Mouse (Mus musculus) left cerebral cortex, adult 8-10 months (tissue): ENCODE measurements around the gene Nfatc4. TPM values are rescaled to one million over a fixed set of nuclear protein-coding genes. Genes with fewer than 3 reads are reported as not detected.

Experiments
- DNase-seq, 2 experiments: peaks; one replicate each; pipeline ENCODE4 v3.0.0; 2022; ENCODE audit warnings: low spot score in 2 of 2
- total RNA-seq, 4 experiments: library from RNA; stranded (reverse); gene quantifications; 2 replicates each; pipeline ENCODE4 v1.2.4; 2022

The Nfatc4 gene
- total RNA-seq, 4 experiments from 2014 or later, result 1.0 to 2.7 (median 2.1) TPM

DNA sequence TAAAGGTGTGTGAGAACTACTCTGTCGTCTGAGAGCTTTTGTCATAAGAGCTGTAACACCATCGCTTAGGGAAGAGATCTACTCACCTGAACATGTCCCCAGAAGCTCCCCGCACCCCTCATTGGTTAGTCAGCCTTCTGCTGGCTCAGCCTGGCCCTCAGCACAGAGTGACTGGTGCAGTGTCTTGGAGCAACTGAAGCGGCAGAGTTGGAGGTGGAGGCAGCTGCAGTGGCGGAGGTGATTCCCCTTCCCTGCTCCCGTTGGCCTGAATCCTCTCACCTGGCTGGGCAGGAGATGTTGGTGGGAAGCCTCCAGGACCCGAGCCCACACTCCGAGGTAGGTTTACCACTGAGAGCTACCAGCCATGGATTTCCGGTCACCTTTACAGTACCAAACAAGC lies 2.4 kb upstream of the Nfatc4 start:
- DNase-seq, result no peak

DNA sequence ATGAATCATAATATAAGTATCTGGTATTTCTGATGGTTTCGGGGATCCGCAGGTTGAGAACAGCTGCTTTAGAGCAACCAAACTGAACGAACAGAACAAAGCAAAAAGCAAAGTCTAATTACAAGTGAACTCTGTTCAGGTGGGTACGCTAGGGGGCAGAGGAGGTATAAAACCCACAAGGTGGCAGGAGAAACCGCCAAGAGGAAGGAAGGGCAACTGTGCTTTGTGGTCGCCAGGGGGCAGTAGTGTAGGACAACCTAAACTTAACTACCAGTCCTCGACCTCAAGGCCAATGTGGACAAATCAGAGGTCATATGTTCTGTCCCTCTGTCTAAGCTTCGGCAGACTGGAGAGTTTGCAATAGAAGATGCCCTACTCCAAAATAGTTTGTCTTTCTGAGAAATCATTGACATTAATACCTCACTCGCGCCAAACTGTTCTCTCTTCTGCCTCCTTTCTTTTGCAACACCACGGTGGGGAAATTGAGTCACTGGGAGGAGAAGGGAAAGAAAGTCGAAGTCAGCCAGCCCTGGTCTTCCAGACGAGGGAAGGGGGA lies 431 bp upstream of the Nfatc4 start:
- DNase-seq, result peak in 1 of 2 experiments; percentile 9

DNA sequence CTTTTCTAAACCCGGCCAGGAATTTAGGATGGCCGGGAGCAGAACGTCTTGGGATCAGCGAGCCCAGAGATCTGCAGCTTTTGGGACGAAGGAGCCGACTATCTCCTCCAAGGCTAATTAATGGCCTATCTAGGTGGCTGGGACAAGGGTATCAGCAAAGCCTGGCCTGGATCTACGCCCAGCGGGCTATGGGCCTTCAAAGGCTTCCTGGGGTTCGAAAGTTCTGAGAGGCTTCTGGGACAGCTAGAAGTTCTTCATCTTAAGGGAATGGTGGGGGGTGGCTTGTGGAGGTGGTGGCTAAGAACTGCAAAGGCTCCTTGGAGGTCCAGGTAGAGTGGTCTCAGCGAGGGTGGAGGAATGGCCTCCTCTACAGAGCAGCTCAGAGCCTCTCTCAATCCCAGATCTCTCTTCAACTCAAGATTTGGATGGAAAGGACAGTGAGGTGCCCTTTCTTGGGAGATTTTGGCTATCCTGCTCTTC lies 1.1 kb downstream of the Nfatc4 start:
- no peak for DNase-seq

DNA sequence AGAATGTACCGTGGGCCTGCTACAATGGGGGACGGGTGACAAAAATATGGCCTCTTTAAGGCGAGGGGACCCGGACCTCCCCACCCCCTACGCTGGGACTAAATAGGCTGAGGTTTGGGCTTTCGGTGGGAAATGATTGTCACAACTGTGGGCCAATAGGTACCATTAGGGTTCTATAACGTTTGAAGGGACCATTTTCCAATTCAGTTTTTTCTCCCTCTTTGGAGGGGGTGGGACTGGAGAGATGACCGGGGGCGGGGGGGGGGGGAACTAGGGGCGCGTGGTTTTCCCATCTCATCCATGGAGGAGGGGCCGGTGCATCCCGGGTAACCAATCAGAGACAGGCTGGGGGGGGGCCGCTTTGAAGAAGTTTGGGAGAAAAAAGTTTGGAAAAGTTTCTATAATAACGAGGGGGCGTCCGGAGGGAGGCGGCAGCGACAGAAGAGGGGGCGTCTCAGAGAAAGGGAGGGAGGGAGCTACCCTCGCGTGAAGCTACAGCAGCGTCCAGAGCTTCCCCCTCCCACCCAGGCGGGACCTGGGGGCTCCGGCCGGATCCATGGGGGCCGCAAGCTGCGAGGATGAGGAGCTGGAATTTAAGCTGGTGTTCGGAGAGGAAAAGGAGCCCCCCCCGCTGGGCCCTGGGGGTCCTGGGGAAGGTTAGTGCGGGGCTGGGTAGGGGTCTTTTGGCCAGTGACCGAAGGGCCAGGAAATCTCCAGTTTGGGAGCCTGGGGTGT lies 1.7 kb downstream of the Nfatc4 start:
- DNase-seq, result no peak

DNA sequence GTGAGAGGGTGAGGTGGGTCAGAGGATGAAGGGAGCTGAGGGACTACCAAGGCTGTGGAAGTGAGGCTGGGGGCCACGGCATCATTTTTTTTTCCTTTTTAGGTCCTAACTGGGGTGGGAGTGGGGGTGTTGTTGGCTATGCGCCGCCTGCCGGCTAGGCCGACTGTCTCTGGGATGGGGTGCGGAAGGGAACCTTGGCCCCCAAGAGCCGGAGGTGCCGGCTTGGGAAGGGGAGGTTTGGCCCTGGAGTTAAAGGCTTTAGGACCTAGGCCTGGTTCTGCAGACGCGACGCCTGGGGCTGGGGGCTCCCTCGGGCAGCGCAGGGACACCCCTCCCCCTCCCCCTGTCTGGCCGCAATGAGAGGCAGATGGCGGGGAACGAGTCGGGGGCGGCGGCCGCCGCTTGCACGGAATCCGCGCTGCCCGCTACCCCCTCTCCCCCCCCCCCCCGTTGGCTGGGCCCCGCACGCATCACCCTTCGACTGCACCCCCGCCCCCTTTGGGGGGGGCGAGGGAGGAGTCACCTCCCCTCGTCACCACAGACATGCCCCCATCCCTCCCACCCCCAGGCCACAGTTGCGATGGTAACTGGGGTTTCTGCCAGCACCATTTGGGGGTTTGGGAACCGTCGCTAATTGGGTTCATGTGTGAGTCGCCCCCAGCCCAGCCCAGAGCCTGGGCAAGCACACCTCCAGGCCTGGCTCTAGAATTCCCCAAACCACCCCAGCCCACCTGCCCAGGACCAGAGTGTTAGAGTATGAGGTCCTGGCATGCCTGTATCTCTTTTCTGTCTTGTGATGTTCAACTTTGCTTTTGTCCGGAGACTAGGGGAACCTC lies 2.5 kb downstream of the Nfatc4 start:
- DNase-seq, result no peak

GRCm38 (mm10) chr14:55826142-55826541 lies 3.2 kb downstream of the Nfatc4 start:
- peak in 1 of 2 experiments; percentile 3 for DNase-seq

DNA sequence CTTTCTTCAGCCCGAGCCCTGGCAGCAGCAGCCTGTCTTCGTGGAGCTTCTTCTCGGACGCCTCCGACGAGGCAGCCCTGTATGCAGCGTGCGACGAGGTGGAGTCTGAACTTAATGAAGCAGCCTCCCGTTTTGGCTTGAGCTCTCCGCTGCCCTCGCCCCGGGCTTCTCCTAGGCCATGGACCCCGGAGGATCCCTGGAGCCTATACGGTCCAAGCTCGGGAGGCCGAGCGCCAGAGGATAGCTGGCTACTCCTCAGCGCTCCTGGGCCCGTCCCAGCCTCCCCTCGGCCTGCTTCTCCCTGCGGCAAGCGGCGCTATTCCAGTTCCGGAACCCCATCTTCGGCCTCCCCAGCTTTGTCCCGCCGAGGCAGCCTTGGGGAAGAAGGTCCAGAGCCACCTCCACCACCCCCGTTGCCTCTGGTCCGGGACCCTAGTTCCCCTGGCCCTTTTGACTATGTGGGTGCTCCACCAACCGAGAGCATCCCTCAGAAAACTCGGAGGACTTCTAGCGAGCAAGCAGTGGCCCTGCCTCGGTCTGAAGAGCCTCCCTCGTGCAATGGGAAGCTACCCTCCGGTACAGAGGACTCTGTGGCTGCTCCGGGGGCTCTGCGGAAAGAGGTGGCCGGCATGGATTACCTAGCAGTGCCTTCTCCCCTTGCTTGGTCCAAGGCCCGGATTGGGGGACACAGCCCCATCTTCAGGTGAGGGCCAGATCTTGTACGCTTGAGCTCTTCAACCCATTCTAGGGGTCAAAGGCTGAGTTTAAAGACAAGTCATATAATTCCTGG lies 3.8 kb downstream of the Nfatc4 start:
- DNase-seq, result no peak

DNA sequence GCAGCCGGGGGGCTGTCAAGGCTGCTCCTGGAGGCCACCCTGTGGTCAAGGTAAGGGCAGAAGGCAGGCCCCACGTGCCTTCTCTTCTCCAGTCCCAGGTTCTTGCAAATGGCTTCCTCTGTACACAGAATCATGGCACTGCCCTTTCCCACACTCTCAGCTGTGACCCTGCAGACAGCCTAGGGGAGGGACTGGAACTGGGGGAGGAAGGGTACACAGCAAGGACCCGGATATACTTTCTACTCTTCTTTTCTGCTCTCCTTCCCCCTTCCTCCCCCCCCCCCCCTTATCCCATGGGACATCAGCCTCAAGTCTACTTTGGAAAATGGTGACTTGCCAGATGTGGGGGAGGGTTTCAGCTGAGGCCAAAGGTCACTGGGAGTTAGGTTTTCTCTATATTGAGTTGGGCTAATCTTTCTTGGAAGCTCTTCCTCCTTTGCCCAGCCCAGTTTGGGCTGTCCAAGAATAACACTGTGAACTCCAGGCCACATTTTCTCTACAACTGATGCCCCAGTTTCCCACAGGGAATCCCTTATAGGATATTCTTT lies 5.8 kb downstream of the Nfatc4 start:
- DNase-seq, result no peak

DNA sequence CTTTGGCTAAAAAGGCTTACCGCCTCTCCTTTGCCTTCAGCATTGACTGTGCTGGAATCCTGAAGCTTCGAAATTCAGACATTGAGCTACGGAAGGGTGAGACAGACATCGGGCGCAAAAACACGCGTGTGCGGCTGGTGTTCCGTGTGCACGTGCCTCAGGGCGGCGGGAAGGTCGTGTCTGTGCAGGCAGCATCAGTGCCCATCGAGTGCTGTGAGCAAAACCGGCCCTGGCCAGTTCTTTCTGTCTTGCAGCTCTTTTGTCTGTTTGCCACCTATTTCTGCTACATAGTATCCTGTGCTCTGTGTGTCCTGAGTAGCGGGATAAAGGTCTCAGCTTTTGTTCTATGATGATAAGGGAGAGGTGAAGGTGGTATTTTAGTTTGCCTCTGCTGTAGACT lies 6.9 kb downstream of the Nfatc4 start:
- DNase-seq, result no peak

GRCm38 (mm10) chr14:55830331-55830730 lies 7.4 kb downstream of the Nfatc4 start:
- no peak for DNase-seq

GRCm38 (mm10) chr14:55833126-55833525 lies 10.2 kb downstream of the Nfatc4 start:
- no peak for DNase-seq

DNA sequence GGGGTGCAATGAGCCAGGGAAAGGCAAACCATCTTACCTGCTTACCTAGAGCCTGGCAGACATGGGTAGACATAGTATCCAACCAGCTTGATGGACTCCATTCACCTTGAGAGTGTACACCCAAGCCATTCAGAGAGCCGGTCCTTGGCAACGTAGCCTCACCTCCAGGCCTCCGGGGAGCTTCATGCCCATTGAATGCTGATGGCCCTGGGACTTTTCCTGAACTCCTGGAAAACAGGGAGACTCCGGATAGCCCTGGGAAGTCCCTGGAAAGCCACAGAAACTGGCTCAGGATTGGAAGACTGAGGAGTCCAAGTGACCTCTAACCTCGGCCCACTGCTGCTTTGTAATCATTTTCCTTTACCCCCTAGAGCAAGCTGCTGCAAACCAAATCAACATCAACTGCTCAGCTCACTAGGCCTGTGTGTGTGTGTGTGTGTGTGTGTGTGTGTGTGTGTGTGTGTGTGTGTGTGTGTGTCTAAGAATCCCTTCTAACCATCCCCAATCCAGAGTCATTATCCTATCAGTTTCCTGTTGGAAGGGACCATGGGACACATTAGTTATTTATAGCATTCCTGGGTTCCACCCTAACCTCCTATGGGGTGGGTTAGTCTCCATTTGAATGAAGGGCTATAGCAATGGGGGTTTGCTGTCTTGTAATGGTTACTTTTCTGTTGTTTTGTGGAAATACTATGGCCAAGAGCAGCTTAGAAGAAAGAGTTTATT lies 12.0 kb downstream of the Nfatc4 start:
- no peak for DNase-seq

GRCm38 (mm10) chr14:55838312-55838711 lies 15.4 kb downstream of the Nfatc4 start:
- no peak for DNase-seq

DNA sequence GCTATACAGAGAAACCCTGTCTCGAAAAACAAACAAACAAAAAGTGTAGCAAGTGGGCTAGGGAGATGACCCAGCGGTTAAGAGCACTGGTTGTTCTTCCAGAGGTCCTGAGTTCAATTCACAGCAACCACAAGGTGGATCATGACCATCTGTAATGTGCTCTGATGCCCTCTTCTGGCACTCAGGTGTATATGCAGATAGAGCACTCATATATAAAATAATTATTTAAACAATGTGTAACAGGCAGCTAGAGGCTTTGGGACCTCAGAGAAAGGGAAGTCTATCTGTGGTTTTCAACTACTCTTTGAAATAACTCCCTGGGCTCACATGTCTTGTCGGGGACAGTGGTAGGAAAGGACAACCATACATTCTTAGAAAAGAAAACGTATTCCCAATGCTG lies 15.8 kb downstream of the Nfatc4 start:
- no peak for DNase-seq

DNA sequence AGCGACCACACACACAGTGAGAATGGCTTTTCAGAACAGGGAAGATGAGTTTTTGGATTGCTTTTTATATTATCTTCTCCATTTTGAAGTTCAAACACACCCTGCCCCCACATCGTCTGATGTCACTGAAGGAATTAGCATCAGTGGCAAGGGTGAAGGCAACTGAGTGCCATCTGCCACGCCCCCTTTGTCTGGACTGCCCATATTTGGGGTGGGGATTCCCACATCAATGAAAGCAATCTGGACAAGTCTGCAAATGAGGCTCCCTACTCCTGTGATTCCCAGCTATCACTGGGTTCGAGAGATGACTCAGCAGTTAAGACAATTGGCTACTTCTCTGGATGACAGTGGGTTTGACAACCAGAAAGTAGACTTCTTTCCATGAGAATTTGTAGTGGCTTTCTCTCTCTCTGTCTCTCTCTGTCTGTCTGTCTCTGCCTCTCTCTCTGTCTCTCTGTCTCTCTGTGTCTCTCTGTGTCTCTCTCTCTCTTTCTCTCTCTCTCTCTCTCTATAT lies 18.0 kb downstream of the Nfatc4 start:
- no peak for DNase-seq

- DNase-seq, result no peak
Observed at GRCm38 (mm10) chr14:55842794-55843193, 19.9 kb downstream of the Nfatc4 start.

- no peak for DNase-seq
Observed at GRCm38 (mm10) chr14:55845506-55846294, 22.8 kb downstream of the Nfatc4 start.

GRCm38 (mm10) chr14:55850885-55851284 lies 27.9 kb downstream of the Nfatc4 start:
- DNase-seq, result no peak
